Mouse (Mus musculus) ES-Bruce4 (cell line): ENCODE measurements around the gene Elmod1.

Experiments
- CTCF ChIP-seq: IDR thresholded peaks from one replicate; pipeline ENCODE4 v1.8.1; 2011; ENCODE audit warnings: low read depth, low read length
- EP300 ChIP-seq: IDR thresholded peaks from 2 replicates; pipeline ENCODE4 v1.6.1; 2011; ENCODE audit warnings: low read depth, low read length; ENCODE audit not compliant: insufficient read depth
- POLR2A ChIP-seq: IDR thresholded peaks from one replicate; pipeline ENCODE4 v1.8.1; 2011; ENCODE audit warnings: low read length; ENCODE audit not compliant: insufficient read depth

DNA sequence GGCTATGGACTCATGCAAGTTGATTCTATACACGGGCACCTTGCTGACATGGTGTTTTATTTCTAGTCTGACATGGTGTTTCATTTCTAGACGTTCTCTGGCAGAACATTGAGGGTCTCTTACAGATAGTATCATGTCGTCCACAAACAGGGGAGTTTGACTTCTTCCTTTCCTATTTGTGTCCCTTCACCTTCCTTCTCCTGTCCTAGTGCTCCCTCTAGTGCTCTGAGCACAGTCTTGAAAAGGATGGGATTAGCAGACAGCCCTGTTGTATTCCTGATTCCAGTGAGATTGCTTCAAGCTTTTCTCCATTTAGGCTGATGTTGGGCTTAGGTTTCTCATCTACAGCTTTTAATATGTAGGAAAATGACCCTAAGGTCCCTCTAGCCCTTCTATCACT lies 11.9 kb upstream of the Elmod1 start:
- TF ChIP-seq CTCF (no peak), POLR2A (no peak), EP300 (no peak)
